Mouse (Mus musculus): ENCODE measurements at regions not wholly inside any gene's neighbourhood (a gene's known extent, or its start where the extent isn't known, plus 50 kb on each side); places are given as distances from the start of the nearest gene placed in this dataset.
"Not testable (repeated sequence)": the region's sequence is repeated elsewhere in the genome, so short reads cannot be mapped to it uniquely, and the experiment has no call there.

GRCm38 (mm10) chr12:11037951-11038350 lies 112.9 kb downstream of the Kcns3 start:
- no peak for DNase-seq (ENCODE audit: low spot score in 2 of 2)

- DNase-seq (ENCODE audit: low spot score in 2 of 2): no peak
These were observed 130.0 kb downstream of the Kcns3 start for GRCm38 (mm10) chr12:11020571-11021545.

DNA sequence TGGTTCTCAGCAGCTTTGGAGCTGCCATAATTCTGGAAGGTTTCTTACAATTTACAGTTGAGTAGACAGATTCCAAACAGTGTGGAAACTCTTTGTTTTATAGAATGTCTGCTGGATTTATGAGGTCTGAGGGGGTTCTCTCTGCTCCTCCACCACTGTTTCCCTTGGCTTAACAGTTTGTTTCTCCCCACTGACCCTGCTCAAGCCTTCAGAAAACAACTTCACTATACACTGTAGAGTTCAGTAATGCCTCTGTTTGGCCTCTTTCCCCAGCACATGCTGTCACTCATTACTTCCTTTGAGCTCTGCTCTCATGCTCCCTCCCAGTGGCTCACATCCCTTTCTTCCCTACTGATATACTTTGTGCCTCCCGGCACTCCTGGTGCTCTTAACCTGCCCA lies 139.7 kb downstream of the Kcns3 start:
- no peak for DNase-seq (ENCODE audit: low spot score in 2 of 2)

GRCm38 (mm10) chr12:10984295-10984694 lies 166.6 kb downstream of the Kcns3 start:
- peak; percentile 21 to 39 for DNase-seq (ENCODE audit: low spot score in 2 of 2)

- no peak for DNase-seq (ENCODE audit: low spot score in 2 of 2)
These were observed 201.7 kb downstream of the Kcns3 start for GRCm38 (mm10) chr12:10949184-10949583.

DNA sequence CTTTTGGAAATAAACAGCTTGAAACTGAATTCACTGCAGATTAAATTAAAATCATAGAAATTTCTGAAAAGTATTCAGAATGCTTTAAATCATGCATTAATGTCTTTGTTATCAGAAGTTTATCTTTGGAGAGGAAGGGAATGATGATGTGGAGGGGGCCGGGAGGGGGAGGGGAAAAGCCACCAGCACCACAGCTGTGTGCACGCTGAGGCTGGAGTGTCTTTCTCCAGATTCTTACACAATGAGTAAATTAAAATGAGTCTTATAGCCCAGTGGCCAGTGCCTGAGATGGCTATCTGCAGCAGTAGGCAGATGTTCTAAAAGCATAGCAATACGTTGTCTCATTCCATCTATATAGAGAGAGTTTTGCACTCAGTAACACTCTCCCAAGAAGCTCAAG lies 209.8 kb downstream of the Kcns3 start:
- no peak for DNase-seq (ENCODE audit: low spot score in 2 of 2)

DNA sequence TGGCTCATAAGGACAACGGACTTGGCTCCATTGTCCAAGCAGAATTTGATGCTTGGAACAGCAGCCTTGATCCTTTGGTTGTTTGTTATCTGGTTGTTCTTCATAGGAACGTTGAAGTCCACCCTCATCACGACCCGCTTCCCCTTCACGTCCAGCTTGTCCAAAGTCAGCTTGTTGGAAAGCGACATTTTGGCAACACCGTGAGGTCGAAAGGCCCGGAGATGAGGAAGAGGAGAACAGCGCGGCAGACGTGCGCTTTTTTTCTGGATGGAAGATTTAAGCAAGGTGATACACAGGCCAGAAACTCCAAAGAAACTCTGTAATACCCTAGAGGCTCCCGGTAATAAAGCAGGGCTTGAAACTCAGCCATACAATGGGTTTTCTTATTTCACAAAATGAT lies 250.8 kb downstream of the Kcns3 start:
- not testable (repeated sequence) for DNase-seq (ENCODE audit: low spot score in 2 of 2)

DNA sequence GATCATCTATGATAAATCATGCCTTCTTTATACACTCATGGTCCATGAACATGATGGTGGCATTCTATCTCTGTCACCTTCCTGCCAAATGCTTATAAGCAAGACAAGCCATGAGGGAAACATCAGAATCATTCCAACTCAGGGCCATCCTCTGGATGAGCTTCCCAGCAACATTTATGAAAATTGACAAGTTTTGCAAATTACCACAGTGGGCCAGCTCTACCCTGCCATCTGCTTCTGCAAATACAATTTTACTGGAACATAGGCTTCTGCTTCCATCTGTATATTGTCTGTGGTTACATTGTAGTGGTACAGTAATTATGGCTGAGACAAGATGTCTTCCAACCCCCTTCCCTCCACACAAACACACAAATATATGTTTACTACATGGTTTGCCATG lies 272.1 kb downstream of the Kcns3 start:
- no peak for DNase-seq (ENCODE audit: low spot score in 2 of 2)

DNA sequence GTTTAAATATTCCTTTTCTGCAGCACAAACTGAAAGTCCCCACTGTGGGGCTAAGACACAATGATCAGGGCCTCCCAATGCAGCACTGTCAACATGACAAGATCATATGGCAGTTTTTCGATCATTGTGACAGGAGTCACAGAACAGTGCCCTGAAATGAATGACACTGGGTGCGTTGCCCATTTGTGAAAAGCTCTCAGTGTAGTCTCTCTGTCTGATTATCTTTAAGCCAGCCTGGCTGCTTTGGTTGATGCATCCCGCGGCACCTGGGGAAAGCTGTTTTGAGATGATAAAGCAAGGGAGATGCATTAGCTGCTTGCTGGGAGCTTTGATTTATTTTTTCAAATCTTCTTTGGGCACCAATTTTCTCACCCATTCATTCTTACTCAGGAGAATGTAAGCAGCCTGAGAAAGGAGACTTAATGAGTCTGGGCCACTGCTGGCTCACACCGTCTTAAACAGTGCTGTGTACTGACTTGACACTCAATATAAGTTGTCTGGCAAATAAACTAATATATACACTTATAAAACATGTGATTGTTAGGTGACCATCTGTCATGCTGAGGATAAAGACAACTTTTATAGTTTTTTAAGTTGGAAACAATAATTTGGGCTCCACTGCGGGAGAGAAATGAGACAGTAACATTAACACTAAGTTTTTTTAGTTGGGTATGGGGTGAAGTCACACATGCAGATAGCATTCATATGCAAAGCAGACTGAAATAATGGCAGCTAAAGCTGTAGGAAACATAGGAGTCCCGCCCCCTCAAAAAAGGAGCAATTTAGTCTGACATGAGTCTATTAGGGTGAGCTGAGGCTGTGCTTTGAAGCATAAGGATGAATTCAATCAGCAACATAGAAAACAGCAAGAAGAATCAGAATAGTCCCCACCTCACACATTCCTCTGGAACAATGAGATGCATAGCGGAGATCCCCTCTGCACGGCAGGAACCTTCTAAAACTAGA lies 276.0 kb downstream of the Kcns3 start:
- DNase-seq (ENCODE audit: low spot score in 2 of 2): no peak

GRCm38 (mm10) chr12:10873716-10874401 lies 277.0 kb downstream of the Kcns3 start:
- no peak for DNase-seq (ENCODE audit: low spot score in 2 of 2)

- DNase-seq (ENCODE audit: low spot score in 2 of 2): no peak
These were observed 282.9 kb downstream of the Kcns3 start for GRCm38 (mm10) chr12:10867674-10868635.

GRCm38 (mm10) chr12:10866907-10867538 lies 283.8 kb downstream of the Kcns3 start:
- peak in 1 of 2 experiments; percentile 22 for DNase-seq (ENCODE audit: low spot score in 2 of 2)

- DNase-seq (ENCODE audit: low spot score in 2 of 2): no peak
These were observed 285.6 kb downstream of the Kcns3 start for GRCm38 (mm10) chr12:10865294-10865693.

DNA sequence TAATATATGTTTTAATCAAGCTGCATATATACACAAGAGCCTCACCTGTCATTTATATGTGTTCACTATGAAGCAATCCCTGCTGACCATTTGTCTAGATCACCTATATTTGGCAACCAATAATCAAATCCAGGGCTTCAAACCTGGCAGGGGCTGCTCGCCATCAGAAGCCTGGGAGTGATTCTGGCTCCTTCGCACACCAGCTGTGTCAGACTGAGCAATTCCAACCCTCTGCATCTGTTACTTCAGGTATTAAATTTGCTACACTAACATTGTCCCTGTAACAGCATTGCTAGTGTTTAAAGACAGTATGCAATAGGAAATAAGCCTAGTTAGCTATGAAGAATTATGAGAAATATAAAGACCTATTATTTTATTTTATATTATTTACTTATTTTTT lies 330.5 kb downstream of the Kcns3 start:
- DNase-seq (ENCODE audit: low spot score in 2 of 2): no peak

DNA sequence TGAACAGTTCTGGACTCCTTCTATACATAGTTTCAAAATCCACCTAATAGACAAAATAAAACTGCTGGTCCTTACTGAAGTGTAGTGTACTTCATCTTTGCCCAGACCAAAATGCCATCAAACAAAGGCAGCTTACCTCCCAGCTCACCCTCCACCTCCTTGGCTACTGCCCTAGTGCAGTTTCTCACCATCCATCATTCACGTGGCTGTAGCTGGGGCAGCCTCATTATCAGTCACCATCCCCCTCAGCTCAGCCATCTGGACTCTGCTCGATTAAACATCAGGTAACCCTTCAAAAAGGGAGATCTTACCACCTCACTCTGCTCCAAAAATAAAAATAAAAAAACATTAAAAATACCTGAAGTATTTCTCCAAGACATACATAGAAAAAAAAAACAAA lies 332.8 kb downstream of the Kcns3 start:
- no peak for DNase-seq (ENCODE audit: low spot score in 2 of 2)

DNA sequence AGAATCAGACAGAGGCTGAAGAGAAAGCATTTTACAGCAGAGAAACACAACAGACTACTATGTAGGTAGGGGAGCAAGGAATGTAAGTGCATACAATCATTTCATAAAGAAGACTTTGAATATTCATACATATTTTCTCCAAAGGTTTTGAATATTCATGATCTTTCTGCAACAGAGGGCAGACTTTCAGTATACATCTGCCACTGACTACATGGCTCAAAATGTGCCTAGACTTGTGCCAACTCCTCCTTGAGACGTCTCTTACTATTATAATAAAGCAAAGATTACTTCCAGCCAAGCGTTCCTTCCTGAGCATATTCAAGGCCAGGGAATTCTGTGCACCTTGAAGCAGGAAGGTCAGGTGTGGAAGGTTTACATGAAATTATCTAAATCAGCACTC lies 333.3 kb downstream of the Kcns3 start:
- DNase-seq (ENCODE audit: low spot score in 2 of 2): no peak

DNA sequence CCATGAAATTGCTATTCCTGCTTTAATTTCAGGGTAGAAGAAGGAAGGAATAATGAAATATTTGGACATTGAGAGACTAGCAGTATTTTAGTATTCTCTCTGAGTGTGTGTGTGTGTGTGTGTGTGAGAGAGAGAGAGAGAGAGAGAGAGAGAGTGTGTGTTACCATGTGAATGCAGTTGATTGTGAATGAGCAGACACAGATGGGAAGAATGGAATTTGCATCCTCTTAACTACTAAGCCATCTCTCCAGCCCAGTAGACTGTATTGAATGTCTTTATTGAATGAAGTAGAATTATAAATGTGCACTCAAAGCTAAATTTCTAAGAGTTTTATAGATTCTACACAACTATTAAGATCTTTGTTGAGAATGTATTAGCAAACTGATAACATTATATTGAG lies 340.3 kb downstream of the Kcns3 start:
- DNase-seq (ENCODE audit: low spot score in 2 of 2): no peak

DNA sequence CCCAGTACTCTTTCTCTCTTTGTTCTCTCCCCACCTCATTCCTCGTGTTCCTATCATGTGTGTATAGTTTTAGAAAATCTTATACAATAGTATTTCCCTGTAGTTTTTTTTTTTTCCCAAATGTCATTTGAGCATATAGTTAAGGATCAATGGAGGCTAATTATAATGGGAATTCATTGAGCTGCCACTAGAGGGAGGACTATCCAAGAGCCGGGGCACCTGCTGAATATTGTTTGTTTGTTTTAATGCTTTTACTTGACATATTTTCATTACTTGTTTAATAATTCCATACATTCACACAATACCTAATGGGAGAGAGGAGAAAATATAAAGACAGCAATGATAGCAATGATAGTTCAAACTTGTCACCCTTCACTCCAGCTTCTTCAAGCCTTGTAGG lies 346.4 kb downstream of the Kcns3 start:
- DNase-seq (ENCODE audit: low spot score in 2 of 2): no peak
